Mouse (Mus musculus) myocyte (in vitro differentiated cells): ENCODE measurements around the gene Srxn1.

ENCODE experiments used
- MYOG ChIP-seq, 3 experiments: IDR thresholded peaks; one replicate each; pipeline ENCODE4 v1.6.1; 2011; ENCODE audit warnings: control low read depth in 2 of 3, low read depth in 2 of 3, mild to moderate bottlenecking in 2 of 3; ENCODE audit not compliant: insufficient read length in 2 of 3, control insufficient read depth in 1 of 3, insufficient read depth in 1 of 3
- POLR2A ChIP-seq: IDR thresholded peaks from one replicate; pipeline ENCODE4 v1.6.1; 2011; ENCODE audit warnings: low read depth, mild to moderate bottlenecking, control low read depth, moderate library complexity; ENCODE audit not compliant: insufficient read length
- USF1 ChIP-seq: IDR thresholded peaks from one replicate; pipeline ENCODE4 v1.6.1; 2011; ENCODE audit warnings: low read depth, mild to moderate bottlenecking, control low read depth, moderate library complexity

GRCm38 (mm10) chr2:152149891-152150290 lies 44.6 kb downstream of the Srxn1 start:
- no peak for TF ChIP-seq USF1
- no peak for TF ChIP-seq MYOG (IDR thresholded peaks at IDR 0.05; ENCODE audit: control insufficient read depth in 1 of 3, insufficient read depth in 1 of 3, insufficient read length in 2 of 3, low read depth in 2 of 3)
- TF ChIP-seq POLR2A, result no peak
